Mouse (Mus musculus): ENCODE results near the gene Ugt2a1. TPM values are rescaled to one million over a fixed set of nuclear protein-coding genes. Genes with fewer than 3 reads are reported as not detected.
"Not testable (repeated sequence)": the region's sequence is repeated elsewhere in the genome, so short reads cannot be mapped to it uniquely, and the experiment has no call there.

Ugt2a1 gene
- polyA plus RNA-seq, 1 experiment: not detected

DNA sequence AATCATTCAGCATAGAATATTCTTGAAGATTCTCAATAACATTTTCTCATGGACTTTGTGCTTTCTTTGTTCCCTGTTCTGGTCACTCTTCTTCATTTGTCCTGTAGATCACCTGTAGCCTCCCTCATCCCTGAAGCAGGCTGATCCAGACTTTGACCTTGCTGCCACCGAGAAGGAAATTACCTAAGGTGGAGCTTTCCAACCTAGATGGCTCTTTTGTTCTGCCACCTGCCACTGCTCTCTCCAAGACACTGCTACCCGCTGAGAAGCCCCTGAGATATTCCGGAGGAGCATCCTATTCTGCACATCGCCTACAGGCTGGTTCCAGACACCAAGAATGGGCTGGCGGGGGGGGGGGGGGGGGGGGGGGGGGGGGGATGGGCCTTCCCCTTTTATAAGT lies 38.2 kb downstream of the Ugt2a1 start:
- H3K4me3 ChIP-seq (ENCODE audit: insufficient read depth, low read depth, low read length); H3K27ac ChIP-seq (replicated peaks; ENCODE audit: low read depth, low read length); H3K4me1 ChIP-seq (ENCODE audit: control insufficient read depth, insufficient read depth, insufficient read length, low read length): not testable (repeated sequence)

DNA sequence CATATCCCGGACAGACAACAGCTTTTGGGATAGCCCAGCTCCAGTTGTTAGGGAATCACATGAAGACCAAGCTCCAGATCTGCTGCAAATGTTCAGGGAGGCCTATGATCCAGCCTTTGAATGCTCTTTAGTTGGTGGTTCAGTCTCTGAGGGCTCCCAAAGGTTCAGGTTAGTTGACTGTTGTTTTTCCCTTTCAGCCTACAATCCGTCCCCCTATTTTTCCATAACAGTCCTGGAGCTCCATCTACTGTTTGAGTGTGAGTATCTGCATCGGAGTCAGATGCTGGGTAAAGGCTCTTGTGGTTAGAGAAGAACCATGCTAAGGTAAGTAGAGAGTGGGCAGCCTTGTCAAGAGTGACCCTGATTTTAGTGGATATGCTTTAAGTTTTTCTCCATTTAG lies 54.4 kb downstream of the Ugt2a1 start:
- Histone ChIP-seq H3K4me3 (ENCODE audit: insufficient read depth, low read depth, low read length) (no peak overlapping the region), H3K27ac (replicated peaks; ENCODE audit: low read depth, low read length) (no peak overlapping the region)

DNA sequence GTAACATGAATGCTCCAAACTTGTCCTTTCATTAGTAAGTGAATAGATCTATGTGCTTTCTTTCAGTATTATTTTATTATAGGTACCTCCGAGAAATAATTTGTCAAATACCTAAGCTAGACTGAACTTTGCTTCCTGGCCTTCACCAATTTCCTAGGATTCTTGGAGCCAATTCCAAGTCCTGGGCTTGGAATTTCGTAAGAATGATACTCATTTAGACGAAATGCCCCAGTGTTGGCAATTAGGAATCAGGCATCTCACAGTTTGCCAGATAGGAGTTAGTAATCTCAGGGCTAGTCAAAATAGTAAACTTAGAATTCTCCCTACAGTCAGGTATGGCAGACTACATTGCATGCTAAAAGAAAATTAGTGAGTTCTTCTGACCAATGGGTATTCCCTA lies 65.0 kb downstream of the Ugt2a1 start:
- no peak overlapping the region for H3K4me3 ChIP-seq (ENCODE audit: insufficient read depth, low read depth, low read length)
- H3K27ac ChIP-seq (replicated peaks; ENCODE audit: low read depth, low read length): no peak overlapping the region
- H3K4me1 ChIP-seq (ENCODE audit: control insufficient read depth, insufficient read depth, insufficient read length, low read length): no peaks in the 10 kb centered on the region

More for the DNA sequence above, 54.4 kb downstream of the Ugt2a1 start:
- H3K4me1 ChIP-seq (ENCODE audit: control insufficient read depth, insufficient read depth, insufficient read length, low read length): no peaks in the 10 kb centered on the region

DNA sequence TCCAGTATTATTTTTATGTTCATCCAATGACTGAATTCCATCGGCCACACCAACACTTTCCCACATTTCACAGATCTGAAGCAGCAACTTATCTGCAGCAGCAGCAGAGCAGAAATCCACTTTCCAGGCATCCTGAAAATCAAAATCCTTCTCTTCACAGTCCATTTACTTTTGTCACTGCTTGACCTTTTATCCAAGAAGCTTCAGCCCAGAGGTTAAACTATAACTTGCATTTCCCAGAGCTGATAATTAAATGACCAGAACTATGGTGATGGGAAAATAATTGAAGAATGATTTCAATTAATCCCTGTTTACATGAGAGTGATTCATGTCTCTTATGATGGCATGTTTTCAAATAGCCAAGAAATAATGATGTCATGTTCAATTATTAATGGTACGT lies 66.6 kb downstream of the Ugt2a1 start, which contains the start of gene Ugt2b38:
Ugt2b38 (minus strand) TSS at position 163 of the 400 bp plus-strand sequence.
- H3K27ac ChIP-seq (replicated peaks; ENCODE audit: low read depth, low read length): not testable (repeated sequence)

More for the DNA sequence above, 66.6 kb downstream of the Ugt2a1 start, which contains the start of gene Ugt2b38:
- H3K4me1 ChIP-seq (ENCODE audit: control insufficient read depth, insufficient read depth, insufficient read length, low read length); H3K4me3 ChIP-seq (ENCODE audit: insufficient read depth, low read depth, low read length): not testable (repeated sequence)

Other genes starting within 250 kb of the Ugt2a1 start
- gene Ugt2b37, start 236.1 kb downstream of the Ugt2a1 start, polyA plus RNA-seq (2012; ENCODE audit: insufficient read depth, insufficient read length, missing spikeins): not detected in 2 replicates
- gene Ugt2a3, start 153.7 kb downstream of the Ugt2a1 start, polyA plus RNA-seq (2012; ENCODE audit: insufficient read depth, insufficient read length, missing spikeins): not detected in 2 replicates
- not detected in 2 replicates for gene Ugt2b38, start 66.7 kb downstream of the Ugt2a1 start, polyA plus RNA-seq (2012; ENCODE audit: insufficient read depth, insufficient read length, missing spikeins)
- gene Ugt2a2, start 8.6 kb downstream of the Ugt2a1 start, polyA plus RNA-seq (2012; ENCODE audit: insufficient read depth, insufficient read length, missing spikeins): not detected in 2 replicates
- gene Gm43638, start 4.1 kb downstream of the Ugt2a1 start, polyA plus RNA-seq (2012; ENCODE audit: insufficient read depth, insufficient read length, missing spikeins): not detected in 2 replicates
- not detected in 2 replicates for gene Sult1b1, start 47.3 kb upstream of the Ugt2a1 start, polyA plus RNA-seq (2012; ENCODE audit: insufficient read depth, insufficient read length, missing spikeins)
- gene Sult1d1, start 78.2 kb upstream of the Ugt2a1 start, polyA plus RNA-seq (2012; ENCODE audit: insufficient read depth, insufficient read length, missing spikeins): not detected in 2 replicates
- gene Sult1e1, start 100.7 kb upstream of the Ugt2a1 start, polyA plus RNA-seq (2012; ENCODE audit: insufficient read depth, insufficient read length, missing spikeins): 1.7 and 1.8 TPM in 2 replicates
- gene Csn1s1, start 175.3 kb upstream of the Ugt2a1 start, polyA plus RNA-seq (2012; ENCODE audit: insufficient read depth, insufficient read length, missing spikeins): not detected in 2 replicates
- not detected in 2 replicates for gene Csn2, start 208.8 kb upstream of the Ugt2a1 start, polyA plus RNA-seq (2012; ENCODE audit: insufficient read depth, insufficient read length, missing spikeins)